Mouse (Mus musculus): Measurements from ENCODE around the gene Slc22a8.

DNA sequence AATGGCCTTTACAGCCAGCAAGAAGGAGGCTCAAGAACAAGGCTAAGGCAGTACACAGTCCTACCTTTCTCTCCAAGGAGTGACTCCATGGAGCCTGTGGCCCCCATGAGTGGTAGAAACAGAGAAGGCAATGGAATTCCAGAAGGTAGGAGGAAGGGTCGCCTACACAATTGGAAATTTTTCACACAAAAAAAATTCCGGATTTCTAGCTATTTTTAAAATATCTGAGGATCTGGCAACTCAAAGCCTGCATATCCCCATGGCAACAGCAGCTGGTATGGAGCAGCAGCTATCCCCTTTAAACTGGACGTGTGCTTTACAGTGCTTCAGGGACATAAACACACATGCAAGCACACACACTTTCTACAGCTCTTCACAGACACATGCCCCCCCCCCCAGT is 4.7 kb upstream of the Slc22a8 start:
- TF ChIP-seq POLR2A (IDR thresholded peaks at IDR 0.05; ENCODE audit: low read depth, low read length) (no peak), CTCF (IDR thresholded peaks at IDR 0.05; ENCODE audit: extremely low read depth, insufficient read length, insufficient replicate concordance, low read depth, low read length) (no peak)
